Mouse (Mus musculus): ENCODE measurements around the gene Anks1. TPM values are rescaled to one million over a fixed set of nuclear protein-coding genes. Genes with fewer than 3 reads are reported as not detected.
"Not testable (repeated sequence)": the region's sequence is repeated elsewhere in the genome, so short reads cannot be mapped to it uniquely, and the experiment has no call there.

Gene Anks1
- polyA plus RNA-seq, 1 experiment, result 74.2 TPM

DNA sequence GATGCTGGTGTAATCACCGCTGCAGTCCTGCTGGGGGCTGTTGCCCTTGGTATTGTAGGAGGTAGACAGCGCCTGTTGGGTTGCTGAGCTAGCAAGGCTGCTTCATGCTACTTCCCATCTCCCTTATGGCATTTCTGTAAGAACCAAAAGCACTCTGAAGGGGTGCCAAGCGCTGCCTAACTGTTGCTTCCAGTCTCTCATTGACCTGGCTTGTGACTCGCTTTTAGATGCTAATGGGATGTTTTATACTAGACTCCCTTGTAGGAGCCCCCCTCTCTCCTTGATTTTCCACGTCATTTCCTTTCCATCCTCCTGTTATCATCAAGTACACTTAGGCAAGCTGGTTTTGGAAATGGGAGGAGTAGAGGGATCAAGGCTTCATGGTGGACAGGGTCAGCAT is 60.8 kb downstream of the Anks1 start:
- H3K4me3 ChIP-seq (replicated peaks; ENCODE audit: insufficient read depth, low read depth, low read length), result no peak overlapping the region
- 83% methylated on average over 5 of the region's 5 CpGs for WGBS
- peaks cover 51% of the 10 kb centered on the region for H3K4me1 ChIP-seq (ENCODE audit: control insufficient read depth, insufficient read depth, low read length)
- no peak for DNase-seq
- H3K27ac ChIP-seq (ENCODE audit: insufficient read depth, low read length), result no peak overlapping the region; the same call in 1 of the 2 replicates
- TF ChIP-seq CTCF (IDR thresholded peaks at IDR 0.05; ENCODE audit: borderline replicate concordance, insufficient read depth, low read depth, low read length) (no peak), POLR2A (IDR thresholded peaks at IDR 0.05; ENCODE audit: borderline replicate concordance, insufficient read depth, low read length) (no peak)
- H3K27me3 ChIP-seq (ENCODE audit: control insufficient read depth, insufficient read depth, low read length), result no peaks in the 10 kb centered on the region

DNA sequence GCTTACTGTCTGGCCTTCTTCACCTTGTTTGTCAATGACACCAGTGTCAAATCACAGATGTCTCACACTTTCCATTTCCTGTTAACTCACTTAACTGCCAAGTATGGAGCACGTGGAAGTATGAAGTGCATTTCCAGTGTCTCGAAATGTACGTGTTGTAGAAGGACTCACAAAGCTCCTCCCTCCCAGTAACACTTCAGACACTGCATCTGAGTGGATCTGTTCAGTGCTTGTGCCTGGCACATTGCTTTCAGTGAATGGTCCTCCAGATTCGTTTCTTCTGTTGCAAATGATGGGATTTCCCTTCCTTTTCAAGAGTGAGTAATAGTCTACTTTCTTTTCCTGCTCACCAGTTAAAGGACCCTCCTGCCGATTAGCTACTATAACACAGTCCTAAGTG is 61.2 kb downstream of the Anks1 start:
- Histone ChIP-seq H3K27me3 (ENCODE audit: control insufficient read depth, insufficient read depth, low read length) (no peaks in the 10 kb centered on the region), H3K4me3 (replicated peaks; ENCODE audit: insufficient read depth, low read depth, low read length) (no peak overlapping the region), H3K4me1 (ENCODE audit: control insufficient read depth, insufficient read depth, low read length) (peaks cover 47% of the 10 kb centered on the region), H3K27ac (ENCODE audit: insufficient read depth, low read length) (no peak overlapping the region)
- TF ChIP-seq POLR2A (IDR thresholded peaks at IDR 0.05; ENCODE audit: borderline replicate concordance, insufficient read depth, low read length) (no peak), CTCF (IDR thresholded peaks at IDR 0.05; ENCODE audit: borderline replicate concordance, insufficient read depth, low read depth, low read length) (no peak)
- 84% methylated on average over 5 of the region's 5 CpGs for WGBS
- DNase-seq, result no peak

DNA sequence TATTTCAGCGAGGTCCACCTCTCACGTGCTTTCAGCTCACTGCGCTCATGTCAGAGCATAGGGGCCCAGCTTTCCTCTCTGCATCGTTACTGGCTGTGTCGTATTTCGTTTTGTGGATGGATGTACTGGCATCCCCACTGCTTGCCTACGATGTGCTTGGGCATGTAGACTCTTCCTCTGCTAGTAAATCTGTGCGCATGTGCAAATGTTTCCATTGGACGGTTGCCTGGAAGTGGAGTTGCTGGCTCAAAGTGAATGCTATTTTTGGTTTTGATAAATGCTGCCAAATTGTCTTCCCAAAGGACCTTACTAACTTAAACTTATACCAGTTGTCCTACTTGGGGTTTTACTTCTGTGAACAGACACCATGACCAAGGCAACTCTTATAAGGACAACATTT is 62.4 kb downstream of the Anks1 start:
- Histone ChIP-seq H3K4me3 (replicated peaks; ENCODE audit: insufficient read depth, low read depth, low read length) (no peak overlapping the region), H3K27ac (ENCODE audit: insufficient read depth, low read length) (0 out of 2 replicates have a peak overlapping the region, but pooled peaks have one; percentile 15), H3K27me3 (ENCODE audit: control insufficient read depth, insufficient read depth, low read length) (no peaks in the 10 kb centered on the region), H3K4me1 (ENCODE audit: control insufficient read depth, insufficient read depth, low read length) (peaks cover 39% of the 10 kb centered on the region)
- TF ChIP-seq POLR2A (IDR thresholded peaks at IDR 0.05; ENCODE audit: borderline replicate concordance, insufficient read depth, low read length) (no peak), CTCF (IDR thresholded peaks at IDR 0.05; ENCODE audit: borderline replicate concordance, insufficient read depth, low read depth, low read length) (no peak)
- peak; percentile 68 to 82 for DNase-seq
- 28% methylated on average over 9 of the region's 9 CpGs for WGBS

DNA sequence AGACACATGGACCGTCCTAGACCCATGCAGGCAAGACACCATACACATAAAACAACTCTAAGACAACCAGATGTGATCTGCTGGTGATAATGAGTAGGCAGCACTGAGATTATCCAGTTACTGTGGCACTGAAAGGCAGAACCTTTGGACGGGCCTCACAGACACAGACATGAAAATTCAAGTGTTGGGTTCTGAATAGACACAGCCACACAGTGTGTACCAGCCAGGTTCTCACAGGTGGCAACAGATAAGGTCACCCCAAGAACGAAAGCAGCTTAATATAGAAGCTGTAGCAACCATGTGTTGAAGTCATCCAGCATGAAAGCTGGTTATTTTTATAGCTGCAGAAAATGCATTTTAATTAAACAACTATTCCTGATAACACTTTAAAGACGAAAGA is 64.2 kb downstream of the Anks1 start:
- peaks cover 26% of the 10 kb centered on the region for H3K4me1 ChIP-seq (ENCODE audit: control insufficient read depth, insufficient read depth, low read length)
- no peak overlapping the region for H3K27ac ChIP-seq (ENCODE audit: insufficient read depth, low read length)
- 57% methylated on average over 4 of the region's 4 CpGs for WGBS
- H3K27me3 ChIP-seq (ENCODE audit: control insufficient read depth, insufficient read depth, low read length), result no peaks in the 10 kb centered on the region
- no peak for DNase-seq
- H3K4me3 ChIP-seq (replicated peaks; ENCODE audit: insufficient read depth, low read depth, low read length), result no peak overlapping the region
- TF ChIP-seq POLR2A (IDR thresholded peaks at IDR 0.05; ENCODE audit: borderline replicate concordance, insufficient read depth, low read length), result no peak
- no peak for TF ChIP-seq CTCF (IDR thresholded peaks at IDR 0.05; ENCODE audit: borderline replicate concordance, insufficient read depth, low read depth, low read length)

DNA sequence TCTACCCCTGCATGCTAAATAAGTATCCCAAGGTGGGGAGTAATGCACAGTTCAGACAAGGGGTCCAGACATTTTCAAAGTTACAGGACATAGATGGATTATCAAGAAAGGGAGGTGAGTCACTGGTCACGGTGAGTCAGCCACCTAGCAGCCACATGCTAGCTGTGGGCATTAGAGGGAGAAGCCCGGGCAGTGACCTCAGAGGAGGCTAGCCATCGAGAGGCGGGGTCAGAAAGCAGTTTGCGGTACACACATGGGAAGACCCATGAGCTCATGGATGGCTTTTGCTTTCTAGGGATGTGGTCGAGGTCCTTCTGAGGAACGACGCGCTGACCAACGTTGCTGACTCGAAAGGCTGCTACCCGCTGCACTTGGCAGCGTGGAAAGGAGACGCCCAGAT is 67.2 kb downstream of the Anks1 start:
- WGBS, result 87% methylated on average over 14 of the region's 14 CpGs
- Histone ChIP-seq H3K27ac (ENCODE audit: insufficient read depth, low read length) (no peak overlapping the region), H3K27me3 (ENCODE audit: control insufficient read depth, insufficient read depth, low read length) (no peaks in the 10 kb centered on the region), H3K4me1 (ENCODE audit: control insufficient read depth, insufficient read depth, low read length) (peaks cover 21% of the 10 kb centered on the region), H3K4me3 (replicated peaks; ENCODE audit: insufficient read depth, low read depth, low read length) (no peak overlapping the region)
- TF ChIP-seq CTCF (IDR thresholded peaks at IDR 0.05; ENCODE audit: borderline replicate concordance, insufficient read depth, low read depth, low read length) (no peak), POLR2A (IDR thresholded peaks at IDR 0.05; ENCODE audit: borderline replicate concordance, insufficient read depth, low read length) (no peak)
- DNase-seq, result no peak

DNA sequence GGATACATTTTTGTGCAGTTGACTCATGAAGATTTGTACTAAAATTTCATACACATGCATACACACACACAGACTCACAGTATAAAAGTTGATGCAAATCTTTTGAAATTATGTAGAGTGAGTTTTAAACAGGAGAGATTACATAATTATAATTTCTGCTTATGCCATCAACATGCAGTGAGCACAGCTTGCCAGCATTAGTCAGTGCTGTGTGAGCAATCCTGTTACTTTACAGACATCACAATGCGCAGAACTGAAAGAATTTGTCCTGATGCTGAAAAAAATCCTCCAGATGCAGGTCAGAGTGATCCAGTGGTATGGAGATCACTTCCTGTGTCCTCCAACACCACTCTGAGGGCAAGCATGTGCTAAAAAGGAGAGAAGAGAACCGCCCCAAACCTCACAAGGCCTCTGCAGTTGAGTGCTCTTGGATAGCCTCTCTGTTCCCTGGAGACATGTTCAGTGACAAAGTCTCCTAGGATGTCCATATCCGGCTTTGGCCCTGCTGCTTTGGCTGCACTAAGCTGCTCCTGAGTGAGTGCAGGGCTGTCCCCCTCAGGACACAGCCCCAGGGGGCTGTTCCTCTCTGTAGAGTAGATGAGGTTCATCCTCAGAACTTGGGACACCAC is 68.0 kb downstream of the Anks1 start:
- Histone ChIP-seq H3K27ac (ENCODE audit: insufficient read depth, low read length) (no peak overlapping the region), H3K4me1 (ENCODE audit: control insufficient read depth, insufficient read depth, low read length) (peaks cover 20% of the 10 kb centered on the region), H3K27me3 (ENCODE audit: control insufficient read depth, insufficient read depth, low read length) (no peaks in the 10 kb centered on the region), H3K4me3 (replicated peaks; ENCODE audit: insufficient read depth, low read depth, low read length) (no peak overlapping the region)
- no peak for DNase-seq
- WGBS, result 82% methylated on average over 3 of the region's 3 CpGs
- TF ChIP-seq POLR2A (IDR thresholded peaks at IDR 0.05; ENCODE audit: borderline replicate concordance, insufficient read depth, low read length) (no peak), CTCF (IDR thresholded peaks at IDR 0.05; ENCODE audit: borderline replicate concordance, insufficient read depth, low read depth, low read length) (no peak)

DNA sequence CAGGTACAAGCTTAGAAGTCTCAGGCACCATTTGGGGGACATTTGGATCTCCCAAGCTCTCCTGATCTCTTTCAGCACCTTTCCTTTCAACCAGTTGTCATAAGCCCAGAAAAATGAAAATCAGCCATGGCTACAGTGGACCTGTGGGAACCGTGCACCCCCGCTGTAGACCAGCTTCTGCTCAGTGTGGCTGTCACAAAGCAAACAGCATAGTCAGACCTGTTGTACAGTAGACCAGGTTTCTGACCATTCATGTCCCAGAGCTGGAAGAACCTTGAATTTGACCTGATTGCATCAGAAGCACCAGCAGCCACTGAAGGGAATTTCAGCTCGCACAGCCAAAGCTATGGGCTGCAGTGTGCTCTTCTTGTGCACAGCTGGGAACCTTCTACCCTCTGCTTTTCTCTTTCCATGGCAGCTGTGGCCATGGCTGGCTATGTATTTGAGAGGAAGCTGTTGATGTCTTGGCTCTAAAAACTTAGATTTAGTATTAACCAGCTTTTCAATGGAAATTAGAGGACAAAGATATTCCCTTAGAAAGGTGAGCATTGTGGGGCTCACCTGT is 71.4 kb downstream of the Anks1 start:
- WGBS, result 94% methylated on average over 3 of the region's 3 CpGs
- H3K27ac ChIP-seq (ENCODE audit: insufficient read depth, low read length), result no peak overlapping the region
- DNase-seq, result no peak
- no peaks in the 10 kb centered on the region for H3K27me3 ChIP-seq (ENCODE audit: control insufficient read depth, insufficient read depth, low read length)
- TF ChIP-seq POLR2A (IDR thresholded peaks at IDR 0.05; ENCODE audit: borderline replicate concordance, insufficient read depth, low read length) (no peak), CTCF (IDR thresholded peaks at IDR 0.05; ENCODE audit: borderline replicate concordance, insufficient read depth, low read depth, low read length) (no peak)
- peaks cover 49% of the 10 kb centered on the region for H3K4me1 ChIP-seq (ENCODE audit: control insufficient read depth, insufficient read depth, low read length)
- H3K4me3 ChIP-seq (replicated peaks; ENCODE audit: insufficient read depth, low read depth, low read length), result no peak overlapping the region

DNA sequence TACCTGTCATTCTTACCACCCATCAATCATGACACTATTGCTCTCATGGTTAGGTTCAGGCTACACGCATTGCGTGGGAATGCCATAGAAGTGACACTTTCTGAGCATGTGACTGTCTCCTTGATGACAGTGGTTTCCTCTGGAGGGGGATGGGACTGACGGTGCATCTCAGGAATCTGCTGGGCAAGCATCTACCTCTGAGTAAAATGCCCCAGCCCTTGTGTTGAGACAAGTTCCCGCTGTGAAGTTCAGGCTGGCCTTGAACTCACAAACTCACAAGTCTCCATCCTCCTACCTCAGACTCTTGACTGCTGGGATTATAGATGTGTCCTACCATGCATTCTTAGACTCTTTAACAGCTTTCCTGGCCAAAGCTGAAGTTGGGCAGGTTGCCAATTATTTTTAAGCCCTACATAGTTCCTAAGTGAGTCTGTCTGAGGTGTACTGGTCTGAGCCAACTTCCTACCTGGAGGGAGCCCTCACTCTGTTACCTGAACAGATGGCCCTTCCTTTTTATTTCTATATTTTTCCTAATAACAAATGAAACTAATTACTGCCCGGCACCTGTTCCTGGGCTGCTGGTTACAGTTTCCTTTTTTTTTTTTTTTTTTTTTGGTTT is 72.5 kb downstream of the Anks1 start:
- DNase-seq, result peak in 1 of 2 experiments; percentile 63
- H3K4me3 ChIP-seq (replicated peaks; ENCODE audit: insufficient read depth, low read depth, low read length), result no peak overlapping the region
- peaks cover 57% of the 10 kb centered on the region for H3K4me1 ChIP-seq (ENCODE audit: control insufficient read depth, insufficient read depth, low read length)
- H3K27ac ChIP-seq (ENCODE audit: insufficient read depth, low read length), result no peak overlapping the region; the same call in 1 of the 2 replicates
- 67% methylated on average over 5 of the region's 5 CpGs for WGBS
- TF ChIP-seq CTCF (IDR thresholded peaks at IDR 0.05; ENCODE audit: borderline replicate concordance, insufficient read depth, low read depth, low read length) (no peak), POLR2A (IDR thresholded peaks at IDR 0.05; ENCODE audit: borderline replicate concordance, insufficient read depth, low read length) (no peak)
- no peaks in the 10 kb centered on the region for H3K27me3 ChIP-seq (ENCODE audit: control insufficient read depth, insufficient read depth, low read length)

DNA sequence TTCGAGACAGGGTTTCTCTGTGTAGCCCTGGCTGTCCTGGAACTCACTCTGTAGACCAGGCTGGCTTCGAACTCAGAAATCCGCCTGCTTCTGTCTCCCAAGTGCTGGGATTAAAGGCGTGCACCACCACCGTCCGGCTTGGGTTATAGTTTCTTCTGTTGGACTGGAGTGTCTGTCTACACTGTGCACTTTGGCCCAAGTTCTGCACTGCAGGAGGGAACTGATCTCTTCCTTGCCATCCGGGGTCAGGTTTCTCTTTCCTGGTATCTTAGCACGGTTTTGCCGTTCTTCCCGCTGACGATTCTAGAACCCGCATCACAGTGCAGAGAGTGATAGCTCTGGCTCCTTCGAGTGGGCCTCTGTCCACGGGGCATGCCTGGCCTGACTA is 73.0 kb downstream of the Anks1 start:
- WGBS, result 50% methylated on average over 14 of the region's 14 CpGs
- not testable (repeated sequence) for H3K27me3 ChIP-seq (ENCODE audit: control insufficient read depth, insufficient read depth, low read length); H3K4me3 ChIP-seq (replicated peaks; ENCODE audit: insufficient read depth, low read depth, low read length); H3K27ac ChIP-seq (ENCODE audit: insufficient read depth, low read length)
- DNase-seq, result peak in 1 of 2 experiments; percentile 36
- peaks cover 58% of the 10 kb centered on the region for H3K4me1 ChIP-seq (ENCODE audit: control insufficient read depth, insufficient read depth, low read length)
